Mouse (Mus musculus) ES-Bruce4 (cell line): ENCODE results near the gene Hoxd12.

ENCODE experiments used
- CTCF ChIP-seq: IDR thresholded peaks from one replicate; pipeline ENCODE4 v1.8.1; 2011; ENCODE audit warnings: low read depth, low read length
- POLR2A ChIP-seq: IDR thresholded peaks from one replicate; pipeline ENCODE4 v1.8.1; 2011; ENCODE audit warnings: low read length; ENCODE audit not compliant: insufficient read depth

DNA sequence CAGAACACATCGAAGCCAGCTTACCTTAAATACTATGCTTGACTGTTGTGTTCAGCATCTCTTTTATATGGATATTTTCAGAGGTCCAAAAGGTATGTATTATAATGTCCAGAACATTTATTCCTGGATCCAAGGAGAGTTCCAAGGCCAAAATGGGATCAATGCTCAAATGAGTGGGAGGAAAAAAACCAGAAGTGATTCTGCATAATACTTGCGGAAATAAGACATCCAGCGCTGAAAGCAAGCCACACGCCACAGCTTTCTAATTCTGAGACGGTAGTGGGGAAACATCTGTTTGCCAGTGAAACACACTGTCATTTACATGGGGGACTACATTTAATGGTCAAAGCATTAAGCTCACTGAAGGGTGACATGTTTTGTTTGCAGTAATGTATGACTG lies 32.4 kb upstream of the Hoxd12 start:
- no peak for TF ChIP-seq POLR2A
- TF ChIP-seq CTCF: no peak
